Mouse (Mus musculus): Measurements from ENCODE around the gene Glipr1.

GRCm38 (mm10) chr10:111936491-111937145 is 65.8 kb downstream of the Glipr1 start:
- TF ChIP-seq POLR2A (IDR thresholded peaks at IDR 0.05; ENCODE audit: borderline replicate concordance, low read depth, low read length), result no peak
- no peak for TF ChIP-seq CTCF (IDR thresholded peaks at IDR 0.05; ENCODE audit: low read depth, low read length)
